Mouse (Mus musculus): ENCODE results near the gene Car5a. TPM values are rescaled to one million over a fixed set of nuclear protein-coding genes. Genes with fewer than 3 reads are reported as not detected.
A peak's percentile ranks its signal among the peaks of the same experiment; 100 is the strongest.

Car5a gene
- total RNA-seq, 4 experiments from 2014 or later, result 0.53 TPM; not detected in 3

GRCm38 (mm10) chr8:121935341-121936294 is 9.1 kb downstream of the Car5a start:
- DNase-seq (ENCODE audit: low spot score in 2 of 2), result peak in 1 of 2 experiments; percentile 77

GRCm38 (mm10) chr8:121934923-121935322 is 9.8 kb downstream of the Car5a start:
- DNase-seq (ENCODE audit: low spot score in 2 of 2), result no peak

GRCm38 (mm10) chr8:121934506-121934905 is 10.2 kb downstream of the Car5a start:
- no peak for DNase-seq (ENCODE audit: low spot score in 2 of 2)

- DNase-seq (ENCODE audit: low spot score in 2 of 2), result no peak
Observed at GRCm38 (mm10) chr8:121932668-121933520, 11.8 kb downstream of the Car5a start.

GRCm38 (mm10) chr8:121932026-121932667 is 12.6 kb downstream of the Car5a start:
- DNase-seq (ENCODE audit: low spot score in 2 of 2), result no peak

GRCm38 (mm10) chr8:121931571-121931970 is 13.1 kb downstream of the Car5a start:
- no peak for DNase-seq (ENCODE audit: low spot score in 2 of 2)

GRCm38 (mm10) chr8:121930047-121930446 is 14.7 kb downstream of the Car5a start:
- DNase-seq (ENCODE audit: low spot score in 2 of 2), result no peak

GRCm38 (mm10) chr8:121927316-121927715 is 17.4 kb downstream of the Car5a start:
- no peak for DNase-seq (ENCODE audit: low spot score in 2 of 2)

- no peak for DNase-seq (ENCODE audit: low spot score in 2 of 2)
Observed at GRCm38 (mm10) chr8:121926266-121926665, 18.4 kb downstream of the Car5a start.

GRCm38 (mm10) chr8:121925624-121926023 is 19.1 kb downstream of the Car5a start:
- DNase-seq (ENCODE audit: low spot score in 2 of 2), result no peak

- no peak for DNase-seq (ENCODE audit: low spot score in 2 of 2)
Observed at GRCm38 (mm10) chr8:121924681-121925080, 20.0 kb downstream of the Car5a start.

- no peak for DNase-seq (ENCODE audit: low spot score in 2 of 2)
Observed at GRCm38 (mm10) chr8:121922101-121922500, 22.6 kb downstream of the Car5a start.

GRCm38 (mm10) chr8:121921582-121921981 is 23.1 kb downstream of the Car5a start:
- no peak for DNase-seq (ENCODE audit: low spot score in 2 of 2)

GRCm38 (mm10) chr8:121919731-121920130 is 25.0 kb downstream of the Car5a start:
- no peak for DNase-seq (ENCODE audit: low spot score in 2 of 2)

- DNase-seq (ENCODE audit: low spot score in 2 of 2), result no peak
Observed at GRCm38 (mm10) chr8:121919158-121919557, 25.5 kb downstream of the Car5a start.

GRCm38 (mm10) chr8:121913378-121913777 is 31.3 kb downstream of the Car5a start:
- no peak for DNase-seq (ENCODE audit: low spot score in 2 of 2)

GRCm38 (mm10) chr8:121912831-121913230 is 31.9 kb downstream of the Car5a start:
- DNase-seq (ENCODE audit: low spot score in 2 of 2), result no peak

- no peak for DNase-seq (ENCODE audit: low spot score in 2 of 2)
Observed at GRCm38 (mm10) chr8:121911987-121912386, 32.7 kb downstream of the Car5a start.

- DNase-seq (ENCODE audit: low spot score in 2 of 2), result no peak
Observed at GRCm38 (mm10) chr8:121911400-121911799, 33.3 kb downstream of the Car5a start.

- DNase-seq (ENCODE audit: low spot score in 2 of 2), result peak; percentile 46 to 50
Observed at GRCm38 (mm10) chr8:121909663-121910062, 35.0 kb downstream of the Car5a start.

- no peak for DNase-seq (ENCODE audit: low spot score in 2 of 2)
Observed at GRCm38 (mm10) chr8:121909148-121909541, 35.6 kb downstream of the Car5a start.

Data from left cerebral cortex, adult 8-10 months (tissue).